12 mouse cellular contexts compared by ENCODE assay signal in the genomic region with DNA sequence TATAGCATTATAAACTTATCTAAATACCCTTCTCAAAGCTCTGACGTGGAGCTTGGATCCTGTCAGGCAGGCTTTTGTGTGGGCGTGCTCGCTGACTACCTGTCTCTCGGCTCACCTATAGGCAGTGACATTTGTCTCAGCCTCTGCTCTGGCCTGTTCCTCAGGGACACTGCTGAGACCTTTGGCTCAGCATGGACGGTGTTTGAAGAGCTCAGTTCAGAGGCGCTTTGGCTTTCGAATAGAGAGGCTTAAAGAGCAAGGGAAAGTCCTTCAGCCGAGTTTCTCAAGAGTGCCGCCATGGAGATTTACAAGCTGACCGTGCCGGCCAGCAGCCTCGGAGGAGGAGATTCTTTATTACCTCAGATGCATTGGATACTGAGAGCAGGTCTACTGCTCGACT.
DNase-seq lines count a peak whose midpoint lies in the region; ATAC-seq and TF ChIP-seq lines count a peak whose summit lies in the region.
"Had no signal": no experiment of that assay in that cellular context is flagged by ENCODE, and none has a peak within 500 bp of the region (broad histone marks: within the 10 kb centered on the region; RNA-seq: fewer than 3 reads in every experiment).

No protein-coding gene starts in this region.

- no peak overlapping the region for H3K9ac ChIP-seq in heart, adult 2 months (ENCODE audit: low read depth, low read length)
- H3K9ac ChIP-seq in liver, embryonic 11.5 days (ENCODE audit: low read depth, low read length): no peak overlapping the region
- H3K9ac ChIP-seq: embryonic facial prominence, embryonic 15.5 days; hindbrain, embryonic 15.5 days; midbrain, embryonic 13.5 days had no signal

- peak in 1 of 2 experiments; percentile 15 for DNase-seq in heart, adult 2 months
- no peak for DNase-seq in heart, postnatal 14 days
- DNase-seq in urinary bladder, adult 18-20 months (ENCODE audit: low spot score in 2 of 2): peak; percentile 35 to 52
- no peak for DNase-seq in urinary bladder, postnatal 10 days (ENCODE audit: low spot score)
- DNase-seq in kidney, postnatal 10 days: peak; percentile 18
- DNase-seq in yolk sac, embryonic 10.5 days (ENCODE audit: low spot score): peak; percentile 48
- no peak for DNase-seq in layer of hippocampus, postnatal 10 days (ENCODE audit: low spot score in 2 of 2)
- DNase-seq in liver, embryonic 11.5 days (ENCODE audit: low spot score): no peak
- DNase-seq: thymus, adult 18-20 months had no signal

- ATAC-seq in liver, embryonic 11.5 days (replicated peaks; ENCODE audit: low FRiP score): no peak
- ATAC-seq: midbrain, embryonic 13.5 days had no signal

- no peak for TF ChIP-seq CTCF in heart, adult 2 months (IDR thresholded peaks at IDR 0.05)

- no peaks in the 10 kb centered on the region for H3K79me2 ChIP-seq in heart, adult 2 months (replicated peaks; ENCODE audit: control insufficient read depth, insufficient read depth, low read length)

- intact Hi-C loops in heart, adult 2 months (cut with DNase I): no loop called here
- intact Hi-C loops in heart, postnatal 14 days (cut with DNase I): no loop called here

- H3K4me3 ChIP-seq in heart, adult 2 months: no peak overlapping the region
- no peak overlapping the region for H3K4me3 ChIP-seq in liver, embryonic 11.5 days (ENCODE audit: low read depth, low read length)
- H3K4me3 ChIP-seq: embryonic facial prominence, embryonic 15.5 days; hindbrain, embryonic 15.5 days; midbrain, embryonic 13.5 days had no signal

- TF ChIP-seq EP300 in heart, adult 2 months (IDR thresholded peaks at IDR 0.05; ENCODE audit: insufficient read depth, low read depth, low read length): no peak

- no peaks in the 10 kb centered on the region for H3K27me3 ChIP-seq in heart, adult 2 months (ENCODE audit: control insufficient read depth, insufficient read depth, low read length)
- H3K27me3 ChIP-seq in liver, embryonic 11.5 days (replicated peaks; ENCODE audit: control insufficient read depth, insufficient read depth, low read length): no peaks in the 10 kb centered on the region
- H3K27me3 ChIP-seq: embryonic facial prominence, embryonic 15.5 days; hindbrain, embryonic 15.5 days; midbrain, embryonic 13.5 days had no signal

- H3K4me2 ChIP-seq in liver, embryonic 11.5 days: no peak overlapping the region
- H3K4me2 ChIP-seq: hindbrain, embryonic 15.5 days; midbrain, embryonic 13.5 days had no signal

- H3K9me3 ChIP-seq in liver, embryonic 11.5 days (ENCODE audit: control insufficient read depth, low read length): no peaks in the 10 kb centered on the region
- H3K9me3 ChIP-seq: embryonic facial prominence, embryonic 15.5 days; hindbrain, embryonic 15.5 days; midbrain, embryonic 13.5 days had no signal

- no peak for TF ChIP-seq POLR2A in heart, adult 2 months (IDR thresholded peaks at IDR 0.05; ENCODE audit: insufficient read depth, low read depth, low read length)

- peaks cover 3% of the 10 kb centered on the region for H3K4me1 ChIP-seq in heart, adult 2 months (ENCODE audit: control insufficient read depth, insufficient read depth, low read length)
- H3K4me1 ChIP-seq in liver, embryonic 11.5 days (replicated peaks; ENCODE audit: control insufficient read depth, insufficient read depth, low read length): no peaks in the 10 kb centered on the region
- H3K4me1 ChIP-seq: hindbrain, embryonic 15.5 days; midbrain, embryonic 13.5 days had no signal

- peaks cover 3% of the 10 kb centered on the region for H3K36me3 ChIP-seq in heart, adult 2 months (ENCODE audit: control insufficient read depth, insufficient read depth, low read length)
- peaks cover 6% of the 10 kb centered on the region; the same call in 1 of the 2 replicates for H3K36me3 ChIP-seq in liver, embryonic 11.5 days (ENCODE audit: control insufficient read depth, insufficient read depth, low read length)

- WGBS in heart, adult 2 months: 68% methylated on average over 13 of the region's 13 CpGs
- 81% methylated on average over 13 of the region's 13 CpGs for WGBS in liver, embryonic 11.5 days

- peak overlapping the region; percentile 24 for H3K27ac ChIP-seq in heart, adult 2 months
- no peak overlapping the region for H3K27ac ChIP-seq in liver, embryonic 11.5 days (ENCODE audit: low read depth, low read length)
- H3K27ac ChIP-seq: hindbrain, embryonic 15.5 days; midbrain, embryonic 13.5 days had no signal

Comparison
In these comparisons a context has a peak if more than half of its experiments do, and no peak if none do; other contexts are left out.
1. DNase-seq: peak in urinary bladder, adult 18-20 months (2 of 2), kidney, postnatal 10 days (single experiment) and yolk sac, embryonic 10.5 days (single experiment); none in heart, postnatal 14 days (0 of 2), urinary bladder, postnatal 10 days (single experiment), layer of hippocampus, postnatal 10 days (0 of 2) and liver, embryonic 11.5 days (single experiment).